Mouse (Mus musculus) heart, postnatal 0 days (tissue): ENCODE results near the gene Faim. TPM values are rescaled to one million over a fixed set of nuclear protein-coding genes. Genes with fewer than 3 reads are reported as not detected.
A peak's percentile ranks its signal among the peaks of the same experiment; 100 is the strongest.

Experiments
- ATAC-seq: fragments of 200-750 bp; cut with Nextera tagmentation; 2 replicates; pipeline ENCODE4 v1.8.0; 2017; ENCODE audit warnings: low read depth, moderate number of reproducible peaks, moderate library complexity; ENCODE audit not compliant: insufficient read depth
- DNase-seq: peaks from one replicate; pipeline ENCODE4 v3.0.0-alpha.2; 2016; ENCODE audit warnings: low spot score
- H3K27ac ChIP-seq: fragments of 300-500 bp; sonication (generic); 2 replicates; pipeline ENCODE4 v1.5.1; 2014; ENCODE audit warnings: low read depth, mild to moderate bottlenecking
- H3K27me3 ChIP-seq: fragments of 300-500 bp; sonication (generic); 2 replicates; pipeline ENCODE4 v1.6.1; 2014; ENCODE audit warnings: low read length, mixed read lengths; ENCODE audit not compliant: control insufficient read depth, insufficient read depth
- H3K36me3 ChIP-seq: fragments of 300-500 bp; sonication (generic); replicated peaks from 2 replicates; pipeline ENCODE4 v1.6.1; 2014; ENCODE audit warnings: low read length, mixed read lengths; ENCODE audit not compliant: control insufficient read depth, insufficient read depth
- H3K4me1 ChIP-seq: fragments of 300-500 bp; sonication (generic); 2 replicates; pipeline ENCODE4 v1.6.1; 2014; ENCODE audit warnings: antibody characterized with exemption; ENCODE audit not compliant: control insufficient read depth, insufficient read depth
- H3K4me2 ChIP-seq: fragments of 300-500 bp; sonication (generic); 2 replicates; pipeline ENCODE4 v1.6.1; 2014; ENCODE audit warnings: low read depth, mild to moderate bottlenecking, low read length, moderate library complexity
- H3K4me3 ChIP-seq: fragments of 300-500 bp; sonication (generic); 2 replicates; pipeline ENCODE4 v1.5.1; 2014; ENCODE audit warnings: low read depth, low read length
- H3K9ac ChIP-seq: fragments of 300-500 bp; sonication (generic); replicated peaks from 2 replicates; pipeline ENCODE4 v1.6.1; 2014; ENCODE audit warnings: low read depth, low read length, mixed read lengths
- H3K9me3 ChIP-seq: fragments of 300-500 bp; sonication (generic); replicated peaks from 2 replicates; pipeline ENCODE4 v1.6.1; 2016; ENCODE audit warnings: low read length; ENCODE audit not compliant: control insufficient read depth
- CTCF ChIP-seq: IDR thresholded peaks from 2 replicates; pipeline ENCODE4 v1.5.1; 2016; ENCODE audit warnings: antibody characterized with exemption, control low read depth, low read depth
- EP300 ChIP-seq: IDR thresholded peaks from 2 replicates; pipeline ENCODE4 v1.6.1; 2016; ENCODE audit warnings: antibody characterized with exemption, low read depth
- WGBS: fragments of 180-500 bp; shearing (Covaris S2); extraction: QIAGEN DNeasy Blood & Tissue Kit; methylation state at CpG from one replicate; pipeline ENCODE4 v1.1.7; 2014; 5-methylcytosine and 5-hydroxymethylcytosine counted together
- polyA plus RNA-seq: library from polyadenylated mRNA; unstranded; fragments of >200 nt; fragmentation: Nextera tagmentation; extraction: Ambion mirVana; gene quantifications from 2 replicates; pipeline ENCODE4 v1.2.1, GENCODE M21; 2015
- total RNA-seq: library from RNA; depleted of rRNA; stranded (reverse); fragments of >200 nt; gene quantifications from 2 replicates; pipeline ENCODE4 v1.2.3, GENCODE M21; 2014; ENCODE audit warnings: low replicate concordance

Gene Faim
- total and polyA plus RNA-seq, 2 experiments from 2014 or later = 6.3 to 24.3 TPM

DNA sequence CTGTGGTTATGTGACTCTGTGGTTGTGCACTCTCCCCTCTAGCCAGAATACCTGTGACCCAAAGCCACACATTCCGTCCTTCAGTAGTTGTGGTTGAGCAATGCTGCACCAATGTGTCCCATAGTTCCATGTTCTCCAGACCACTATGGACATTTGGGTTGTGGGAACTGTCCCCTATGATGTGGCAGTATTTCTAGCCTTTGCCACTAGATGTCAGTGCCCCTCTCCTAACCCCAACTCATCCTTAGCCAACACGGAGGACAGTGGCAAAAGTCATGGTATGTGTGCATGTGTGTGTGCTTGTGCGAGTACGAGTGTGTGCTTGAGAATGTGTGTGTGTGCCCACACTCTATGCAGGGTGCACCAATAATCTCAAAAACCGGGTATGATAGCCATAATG is 9.7 kb upstream of the Faim start:
- Histone ChIP-seq H3K27me3 (peaks cover 72% of the 10 kb centered on the region), H3K4me1 (0 out of 2 replicates have a peak, but pooled peaks cover 8% of the 10 kb centered on the region), H3K27ac (no peak overlapping the region), H3K9ac (no peak overlapping the region), H3K36me3 (no peaks in the 10 kb centered on the region), H3K4me3 (no peak overlapping the region), H3K4me2 (no peak overlapping the region), H3K9me3 (no peaks in the 10 kb centered on the region)
- ATAC-seq (no peak), DNase-seq (no peak)
- no peak for TF ChIP-seq EP300
- peak; percentile 46 for TF ChIP-seq CTCF
- WGBS = 40% methylated on average over 5 of the region's 5 CpGs

DNA sequence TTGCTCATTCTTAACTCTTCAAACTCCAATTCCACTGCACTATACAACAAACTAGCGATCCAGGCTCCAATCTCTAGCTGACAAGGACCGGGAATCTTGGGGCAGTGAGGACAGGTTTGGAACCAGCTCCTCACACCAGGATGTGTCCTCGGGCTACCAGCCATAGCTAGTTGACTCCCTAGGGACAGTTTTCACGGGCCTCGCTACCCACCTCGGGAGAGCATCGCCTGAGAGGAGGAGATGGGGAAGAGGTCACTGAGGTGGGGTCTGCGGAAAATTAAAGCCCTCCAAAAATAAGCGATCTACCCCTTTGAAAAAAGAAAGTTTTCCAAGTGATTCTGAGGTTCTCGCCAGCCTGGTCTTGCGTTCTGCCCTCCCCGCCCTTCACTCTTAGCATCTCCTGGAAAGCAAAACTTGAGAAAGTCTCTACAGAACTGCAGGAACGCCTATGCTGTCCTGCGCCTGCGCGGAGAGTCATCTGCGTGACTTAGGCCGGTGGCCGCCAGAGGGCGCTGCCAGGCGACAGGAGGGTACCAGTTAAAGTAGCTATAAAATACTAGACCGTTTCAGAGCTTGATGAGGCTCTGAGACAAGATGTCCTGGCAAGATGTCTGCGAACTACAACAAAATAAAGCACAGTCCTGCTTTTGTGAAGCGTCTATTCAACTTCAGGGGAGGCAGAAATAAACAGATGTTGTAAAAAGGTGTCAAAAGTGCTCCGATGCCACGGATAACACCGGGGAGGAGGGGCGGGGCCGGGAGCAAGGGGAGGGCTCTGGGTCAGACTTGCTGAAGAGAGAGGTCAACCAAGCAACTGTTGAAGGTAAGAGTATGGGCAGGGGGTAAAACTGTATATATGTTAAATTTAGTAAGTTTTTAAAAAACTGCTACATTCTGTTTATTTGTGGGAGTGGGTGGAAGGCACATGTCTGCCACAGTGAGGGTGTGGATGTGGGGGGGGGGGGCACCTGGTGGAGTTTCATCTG is 6.4 kb upstream of the Faim start:
- Histone ChIP-seq H3K4me3 (peak overlapping the region; percentile 23), H3K36me3 (no peaks in the 10 kb centered on the region), H3K4me1 (0 out of 2 replicates have a peak, but pooled peaks cover 3% of the 10 kb centered on the region), H3K9me3 (no peaks in the 10 kb centered on the region), H3K27me3 (peaks cover 51% of the 10 kb centered on the region), H3K4me2 (peak overlapping the region; percentile 47), H3K9ac (no peak overlapping the region), H3K27ac (no peak overlapping the region)
- DNase-seq = peak; percentile 84
- TF ChIP-seq CTCF (peak; percentile 95), EP300 (no peak)
- ATAC-seq = peak; percentile 70; the same call in 1 of the 2 replicates
- WGBS = 7% methylated on average over 29 of the region's 29 CpGs

DNA sequence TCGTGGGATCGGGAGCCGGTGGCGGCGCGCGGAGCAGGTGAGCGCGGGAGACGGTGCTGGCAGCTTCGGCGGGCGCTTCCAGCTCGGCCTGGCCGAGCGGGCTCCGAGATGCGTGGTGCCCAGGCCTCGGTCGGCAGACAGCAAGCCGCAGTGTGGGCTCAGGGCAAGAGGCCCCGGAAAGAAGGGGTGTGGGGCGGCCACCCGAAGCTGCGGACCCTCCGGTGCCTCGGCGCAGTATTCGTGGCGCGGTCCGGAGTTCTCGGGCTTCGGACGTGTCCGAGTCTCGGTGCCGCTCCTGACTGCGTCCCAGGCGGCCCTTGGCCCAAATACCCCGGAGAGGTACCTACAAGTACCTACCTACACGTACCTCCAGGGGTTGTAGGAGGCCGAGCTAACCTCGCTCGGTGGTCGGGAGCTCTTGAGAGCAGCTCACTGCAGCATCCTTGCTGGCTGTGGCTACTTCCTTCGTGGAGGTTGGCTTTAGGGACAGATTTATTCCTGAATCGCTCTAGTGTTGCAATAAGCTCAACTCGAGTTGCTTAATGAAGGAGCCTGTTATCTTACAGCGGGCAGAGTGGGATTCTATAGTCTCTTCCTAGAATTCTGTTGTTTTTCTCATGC is 413 bp downstream of the Faim start:
- Histone ChIP-seq H3K4me1 (peaks cover 6% of the 10 kb centered on the region; the same call in 1 of the 2 replicates), H3K27ac (no peak overlapping the region), H3K4me2 (peak overlapping the region; percentile 97), H3K27me3 (peaks cover 11% of the 10 kb centered on the region; the same call in 1 of the 2 replicates), H3K36me3 (no peaks in the 10 kb centered on the region), H3K4me3 (peak overlapping the region; percentile 79), H3K9me3 (no peaks in the 10 kb centered on the region), H3K9ac (peak overlapping the region; percentile 63)
- TF ChIP-seq EP300 (no peak), CTCF (no peak)
- WGBS = under 1% methylated on average over 49 of the region's 50 CpGs
- DNase-seq = no peak
- ATAC-seq = no peak; the same call in 1 of the 2 replicates

DNA sequence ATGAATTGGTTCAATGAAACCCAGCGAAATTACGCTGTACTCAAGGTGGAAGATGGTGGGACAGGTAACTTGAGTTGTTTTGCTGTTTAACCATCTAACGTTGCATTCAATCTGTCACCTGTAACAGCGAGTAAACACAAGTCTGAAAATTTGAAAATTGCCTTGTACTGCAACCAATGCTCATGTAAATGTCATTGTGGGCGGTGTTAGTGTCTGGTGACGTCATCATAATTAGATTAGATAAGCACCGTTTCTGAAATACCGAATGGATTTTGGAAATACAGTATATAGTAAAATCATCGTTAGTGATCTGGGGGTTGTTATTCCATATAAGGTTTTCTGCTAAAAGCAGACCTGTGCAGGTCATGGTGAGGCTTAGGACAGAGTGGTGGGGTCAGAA is 958 bp downstream of the Faim start:
- Histone ChIP-seq H3K4me3 (peak overlapping the region; percentile 79), H3K27ac (no peak overlapping the region), H3K9me3 (no peaks in the 10 kb centered on the region), H3K36me3 (no peaks in the 10 kb centered on the region), H3K4me2 (peak overlapping the region; percentile 97), H3K9ac (peak overlapping the region; percentile 63), H3K27me3 (peaks cover 11% of the 10 kb centered on the region; the same call in 1 of the 2 replicates), H3K4me1 (peaks cover 6% of the 10 kb centered on the region; the same call in 1 of the 2 replicates)
- ATAC-seq = no peak
- DNase-seq = no peak
- TF ChIP-seq EP300 (no peak), CTCF (no peak)
- 40% methylated on average over 9 of the region's 9 CpGs for WGBS

DNA sequence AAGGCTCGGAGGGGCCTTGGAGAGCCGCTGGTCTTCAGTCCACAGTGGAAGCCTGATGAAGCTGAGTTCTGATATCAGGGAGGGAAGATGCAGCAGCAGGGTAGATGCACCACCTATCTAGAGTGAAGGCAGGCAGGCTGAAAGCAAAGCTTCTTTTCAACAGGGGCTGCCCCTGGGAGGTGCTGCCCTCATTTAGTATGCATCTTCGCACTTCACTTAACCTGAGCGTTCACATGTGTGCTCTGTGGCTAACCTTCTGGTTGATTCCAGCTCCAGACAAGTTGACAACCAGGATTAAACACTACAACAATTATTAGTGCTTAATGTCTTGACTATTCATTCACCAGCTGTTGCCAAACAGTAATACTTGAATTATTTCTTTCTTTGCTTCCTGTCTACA is 7.9 kb downstream of the Faim start:
- Histone ChIP-seq H3K4me3 (no peak overlapping the region), H3K9me3 (no peaks in the 10 kb centered on the region), H3K27me3 (no peaks in the 10 kb centered on the region), H3K4me2 (no peak overlapping the region), H3K4me1 (no peaks in the 10 kb centered on the region), H3K36me3 (peaks cover 12% of the 10 kb centered on the region; the same call in 1 of the 2 replicates), H3K9ac (no peak overlapping the region), H3K27ac (no peak overlapping the region)
- no peak for DNase-seq
- TF ChIP-seq EP300 (no peak), CTCF (no peak)
- ATAC-seq = no peak
- 91% methylated on average over 4 of the region's 4 CpGs for WGBS
